Mouse (Mus musculus): ENCODE measurements around the gene Ncam2. TPM values are rescaled to one million over a fixed set of nuclear protein-coding genes. Genes with fewer than 3 reads are reported as not detected.
A peak's percentile ranks its signal among the peaks of the same experiment; 100 is the strongest.

Ncam2 gene
- 10 to 100 TPM; 48.1 to 52.9 TPM for total RNA-seq (2021)

DNA sequence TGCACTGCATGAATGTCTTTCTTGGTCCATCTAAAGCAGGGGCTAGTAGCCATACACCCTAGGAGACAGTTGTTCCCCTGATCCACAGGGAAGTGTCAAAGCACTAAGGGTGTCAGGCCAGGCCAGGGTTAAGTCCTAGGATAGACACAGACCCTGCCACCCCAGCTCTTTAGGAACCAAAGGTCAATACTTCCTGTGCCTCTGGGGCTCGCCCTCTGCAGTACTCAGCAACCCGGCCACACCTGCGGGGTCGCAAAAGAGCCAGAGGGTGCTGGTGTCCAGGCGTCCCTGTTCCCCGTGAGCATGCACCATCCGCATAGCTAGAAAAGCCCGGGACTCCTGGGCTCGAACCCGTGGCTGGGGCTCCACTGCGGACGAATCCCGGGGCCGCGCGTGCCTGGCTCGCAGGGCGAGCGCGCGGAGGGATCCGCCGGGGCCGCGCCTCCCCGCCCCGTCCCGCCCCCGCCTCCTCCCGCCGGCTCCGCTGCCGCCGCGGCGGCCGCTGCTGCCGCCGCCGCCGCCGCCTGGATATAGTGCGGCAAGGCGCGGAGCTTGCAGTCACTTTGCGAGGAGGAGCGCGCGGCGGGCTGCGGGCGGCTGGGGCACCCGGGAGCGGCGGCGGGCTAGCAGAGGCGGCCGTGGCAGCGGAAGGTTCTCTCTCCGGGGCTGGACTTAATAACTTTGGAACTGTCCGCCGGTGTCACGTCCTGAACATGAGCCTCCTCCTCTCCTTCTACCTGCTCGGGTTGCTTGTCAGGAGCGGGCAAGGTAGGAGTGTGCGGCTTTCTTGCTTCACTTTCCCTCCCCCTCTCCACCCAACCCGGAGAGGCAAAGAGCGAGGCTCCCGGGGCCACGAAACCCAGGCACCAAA lies at the start of gene Ncam2:
TSS of gene Ncam2 (plus strand) at position 497 of the 871 bp plus-strand sequence.
- DNase-seq (ENCODE audit: extremely low spot score in 1 of 2, low spot score in 1 of 2), result peak; percentile 58 to 63

DNA sequence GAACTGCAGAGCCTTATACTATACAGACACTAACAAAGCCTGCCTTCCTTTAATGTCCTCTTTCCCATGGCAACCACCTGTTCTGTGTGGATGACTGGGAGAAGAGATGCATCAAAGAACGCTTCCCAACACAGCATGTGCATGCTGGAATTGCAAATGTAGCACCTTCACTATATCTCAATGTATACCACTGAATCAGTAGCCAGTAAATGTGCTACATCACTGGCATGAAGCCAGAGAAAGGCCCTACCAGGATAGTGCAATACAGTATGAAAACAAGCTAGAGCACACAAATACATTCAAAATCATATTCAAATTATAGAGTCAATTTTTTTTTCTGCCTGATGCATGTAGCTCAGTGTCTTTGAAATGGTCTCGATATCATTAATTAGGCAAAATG lies 29.7 kb upstream of the Ncam2 start:
- no peak for DNase-seq (ENCODE audit: extremely low spot score in 1 of 2, low spot score in 1 of 2)

- DNase-seq (ENCODE audit: extremely low spot score in 1 of 2, low spot score in 1 of 2), result peak in 1 of 2 experiments; percentile 51
Measured at GRCm38 (mm10) chr16:81175302-81175943, 25.1 kb upstream of the Ncam2 start.

DNA sequence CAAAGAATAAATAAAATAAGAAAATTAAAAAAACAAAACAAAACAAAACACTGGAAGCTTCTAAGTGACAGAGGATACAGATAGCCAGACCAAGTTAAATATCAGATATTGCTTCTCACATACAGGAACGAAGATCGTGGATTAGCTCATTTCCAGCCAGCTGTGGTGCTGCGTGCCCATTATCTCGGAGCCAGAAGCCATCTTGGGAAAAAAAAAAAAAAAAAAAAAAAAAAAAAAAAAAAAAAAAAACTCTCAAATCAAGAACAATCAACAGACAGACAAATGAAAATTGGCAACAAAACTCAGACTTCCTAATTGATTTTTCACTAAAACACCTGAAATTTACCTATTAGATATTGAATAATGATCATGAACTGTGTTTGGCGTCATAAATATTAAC lies 20.7 kb upstream of the Ncam2 start:
- no peak for DNase-seq (ENCODE audit: extremely low spot score in 1 of 2, low spot score in 1 of 2)

GRCm38 (mm10) chr16:81187579-81188179 lies 12.8 kb upstream of the Ncam2 start:
- DNase-seq (ENCODE audit: extremely low spot score in 1 of 2, low spot score in 1 of 2), result no peak

DNA sequence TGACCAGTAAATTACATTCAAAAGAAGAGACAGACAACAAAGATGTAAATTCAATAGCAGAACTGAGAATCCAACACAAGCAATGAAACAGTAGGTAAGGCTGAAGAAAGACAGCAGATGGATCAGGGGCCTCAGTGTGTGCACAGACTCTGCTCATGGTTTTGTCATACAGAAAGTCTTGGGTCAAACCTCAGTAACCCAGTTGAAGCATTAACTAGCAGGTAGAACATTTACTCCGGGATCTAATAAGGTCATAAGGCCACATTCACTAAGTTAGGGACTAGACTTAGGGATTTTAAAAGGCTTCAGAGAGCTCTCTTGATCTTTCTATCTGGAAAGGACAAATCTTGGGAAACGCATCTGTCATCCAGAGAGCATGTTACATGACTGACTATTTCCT lies 8.9 kb upstream of the Ncam2 start:
- no peak for DNase-seq (ENCODE audit: extremely low spot score in 1 of 2, low spot score in 1 of 2)

DNA sequence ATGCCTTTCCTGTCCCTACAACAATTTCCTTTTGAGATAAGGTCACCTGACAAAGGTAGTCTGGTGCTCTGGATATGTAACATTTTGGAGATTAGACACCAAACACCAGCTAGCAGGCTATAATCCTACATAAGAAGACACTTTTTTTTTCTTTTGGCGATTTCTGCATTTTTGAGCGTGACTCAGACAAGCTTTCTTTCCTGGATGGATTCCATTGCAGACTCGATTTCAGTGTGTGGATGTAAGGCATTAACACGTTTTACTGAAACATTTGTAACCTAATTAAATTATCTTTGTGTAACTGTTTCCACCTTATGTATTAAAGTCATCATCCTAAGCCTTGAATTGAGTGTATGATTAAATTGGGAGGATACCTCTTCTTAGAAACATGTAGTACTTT lies 7.9 kb upstream of the Ncam2 start:
- no peak for DNase-seq (ENCODE audit: extremely low spot score in 1 of 2, low spot score in 1 of 2)

- no peak for DNase-seq (ENCODE audit: extremely low spot score in 1 of 2, low spot score in 1 of 2)
Measured at GRCm38 (mm10) chr16:81199467-81199866, 1.0 kb upstream of the Ncam2 start.

DNA sequence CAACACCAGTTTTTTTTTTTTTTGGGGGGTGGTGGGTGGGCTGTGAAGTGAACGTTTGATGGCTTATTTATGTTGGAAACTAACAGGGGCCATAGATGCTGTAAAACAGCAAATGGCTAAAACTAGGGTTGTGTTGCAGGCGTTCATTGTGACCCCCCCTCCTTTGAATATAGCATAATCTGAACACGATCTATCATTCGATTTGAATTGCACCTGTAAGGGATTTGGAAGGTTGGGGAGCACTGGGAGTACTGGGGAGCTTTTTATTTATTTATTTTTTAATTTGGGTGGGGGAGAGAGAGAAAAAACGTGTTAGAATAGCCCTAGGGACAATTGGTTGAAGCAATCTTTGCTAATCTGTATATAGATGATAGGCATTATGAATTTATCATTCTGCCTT lies 974 bp downstream of the Ncam2 start:
- DNase-seq (ENCODE audit: extremely low spot score in 1 of 2, low spot score in 1 of 2), result no peak

DNA sequence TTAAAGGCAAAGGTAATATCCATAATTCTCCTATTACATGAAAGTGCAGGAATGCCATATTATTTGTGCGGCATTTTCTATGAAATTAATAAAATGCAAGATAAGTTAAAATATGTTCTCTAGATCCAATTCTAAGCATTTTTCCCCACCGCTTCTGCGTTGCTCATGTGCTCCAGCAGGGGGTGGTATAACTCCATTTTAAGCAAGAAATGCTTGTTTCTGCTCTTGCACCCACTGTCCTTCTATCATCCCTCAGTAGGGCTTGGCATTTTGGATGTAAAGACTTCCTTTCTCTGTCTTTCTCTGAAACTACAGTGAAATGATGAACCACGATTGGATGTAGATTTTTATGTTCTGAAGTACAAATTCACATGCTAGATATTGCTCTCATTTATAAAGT lies 1.5 kb downstream of the Ncam2 start:
- DNase-seq (ENCODE audit: extremely low spot score in 1 of 2, low spot score in 1 of 2), result peak; percentile 36 to 76

GRCm38 (mm10) chr16:81202721-81203161 lies 2.2 kb downstream of the Ncam2 start:
- DNase-seq (ENCODE audit: extremely low spot score in 1 of 2, low spot score in 1 of 2), result peak in 1 of 2 experiments; percentile 33

GRCm38 (mm10) chr16:81204405-81205034 lies 4.0 kb downstream of the Ncam2 start:
- no peak for DNase-seq (ENCODE audit: extremely low spot score in 1 of 2, low spot score in 1 of 2)

- DNase-seq (ENCODE audit: extremely low spot score in 1 of 2, low spot score in 1 of 2), result no peak
Measured at GRCm38 (mm10) chr16:81221176-81221575, 20.7 kb downstream of the Ncam2 start.

GRCm38 (mm10) chr16:81223841-81224240 lies 23.3 kb downstream of the Ncam2 start:
- no peak for DNase-seq (ENCODE audit: extremely low spot score in 1 of 2, low spot score in 1 of 2)

DNA sequence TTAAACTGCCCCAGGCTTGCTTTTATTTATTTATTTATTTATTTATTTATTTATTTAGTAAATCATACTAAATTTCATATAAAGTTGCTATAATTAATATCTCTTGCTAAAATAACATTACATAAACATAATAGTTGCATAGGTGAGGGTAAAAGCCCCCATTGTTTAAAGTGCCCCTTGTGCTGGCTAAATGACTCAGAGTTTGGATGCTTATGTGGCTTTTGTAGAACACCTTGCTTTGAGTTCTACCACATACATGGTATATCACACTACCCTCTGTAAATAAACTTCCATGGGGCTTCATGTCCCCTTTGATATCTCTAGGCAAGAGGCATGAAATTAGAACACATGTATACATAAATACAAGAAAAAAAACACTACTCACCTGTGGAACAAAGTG lies 23.8 kb downstream of the Ncam2 start:
- DNase-seq (ENCODE audit: extremely low spot score in 1 of 2, low spot score in 1 of 2), result no peak

GRCm38 (mm10) chr16:81254875-81255274 lies 54.4 kb downstream of the Ncam2 start:
- no peak for DNase-seq (ENCODE audit: extremely low spot score in 1 of 2, low spot score in 1 of 2)

GRCm38 (mm10) chr16:81260429-81260828 lies 59.9 kb downstream of the Ncam2 start:
- DNase-seq (ENCODE audit: extremely low spot score in 1 of 2, low spot score in 1 of 2), result no peak

DNA sequence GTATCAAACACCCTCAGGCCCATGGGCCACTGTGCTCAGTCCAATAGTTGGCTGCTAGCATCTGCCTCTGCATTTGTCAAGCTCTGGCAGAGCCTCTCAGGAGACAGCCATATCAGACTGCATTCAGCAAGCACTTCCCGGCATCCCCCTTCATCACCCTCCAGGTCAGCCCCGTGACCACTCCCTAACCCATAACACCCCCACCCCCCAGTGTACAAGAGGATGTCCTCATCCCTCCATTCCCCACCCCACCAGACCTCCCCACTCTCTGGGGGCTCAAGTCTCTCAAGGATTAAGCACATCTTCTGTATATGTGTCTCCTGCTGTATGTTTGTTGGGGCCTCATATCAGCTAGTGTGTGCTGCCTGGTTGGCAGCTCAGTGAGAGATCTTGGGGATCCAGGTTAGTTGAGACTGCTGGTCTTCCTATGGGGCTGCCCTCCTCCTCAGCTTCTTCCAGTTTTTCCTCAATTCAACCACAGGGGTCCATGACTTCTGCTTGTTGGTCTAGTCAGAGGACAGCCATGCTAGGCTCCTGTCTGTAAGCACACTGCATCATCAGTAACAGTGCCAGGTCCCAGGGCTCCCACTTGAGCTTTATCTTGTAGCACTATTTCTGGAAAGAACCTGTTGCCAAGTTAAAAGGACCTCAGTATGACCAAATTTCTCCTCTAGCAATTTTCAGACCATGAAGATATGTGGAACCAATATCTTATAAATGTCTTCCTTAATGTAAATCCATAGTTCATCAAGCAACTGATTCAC lies 73.3 kb downstream of the Ncam2 start:
- no peak for DNase-seq (ENCODE audit: extremely low spot score in 1 of 2, low spot score in 1 of 2)

GRCm38 (mm10) chr16:81284241-81284640 lies 83.7 kb downstream of the Ncam2 start:
- peak; percentile 42 to 85 for DNase-seq (ENCODE audit: extremely low spot score in 1 of 2, low spot score in 1 of 2)

All from layer of hippocampus, postnatal 25 days (tissue).